Mouse (Mus musculus) bone marrow, adult 2 months (tissue): ENCODE measurements at regions not wholly inside any gene's neighbourhood (a gene's known extent, or its start where the extent isn't known, plus 50 kb on each side); places are given as distances from the start of the nearest gene placed in this dataset.

Experiments
- CTCF ChIP-seq: fragments of 200-500 bp; IDR thresholded peaks from 2 replicates; pipeline ENCODE4 v1.5.1; 2011; ENCODE audit warnings: low read length, control low read depth; ENCODE audit not compliant: control insufficient read depth, insufficient read depth
- POLR2A ChIP-seq: fragments of 200-500 bp; IDR thresholded peaks from 2 replicates; pipeline ENCODE4 v1.6.1; 2011; ENCODE audit warnings: low read depth, mild to moderate bottlenecking, control low read depth, low read length, borderline replicate concordance; ENCODE audit not compliant: control insufficient read depth

GRCm38 (mm10) chr1:177322307-177322685 lies 64.3 kb upstream of the Akt3 start:
- TF ChIP-seq CTCF (no peak), POLR2A (no peak)
